Mouse (Mus musculus): ENCODE results near the gene Tmem63b. TPM values are rescaled to one million over a fixed set of nuclear protein-coding genes. Genes with fewer than 3 reads are reported as not detected.
A peak's percentile ranks its signal among the peaks of the same experiment; 100 is the strongest.

Tmem63b gene
- total RNA-seq, 2 experiments from 2014 or later = 176 to 191 TPM

DNA sequence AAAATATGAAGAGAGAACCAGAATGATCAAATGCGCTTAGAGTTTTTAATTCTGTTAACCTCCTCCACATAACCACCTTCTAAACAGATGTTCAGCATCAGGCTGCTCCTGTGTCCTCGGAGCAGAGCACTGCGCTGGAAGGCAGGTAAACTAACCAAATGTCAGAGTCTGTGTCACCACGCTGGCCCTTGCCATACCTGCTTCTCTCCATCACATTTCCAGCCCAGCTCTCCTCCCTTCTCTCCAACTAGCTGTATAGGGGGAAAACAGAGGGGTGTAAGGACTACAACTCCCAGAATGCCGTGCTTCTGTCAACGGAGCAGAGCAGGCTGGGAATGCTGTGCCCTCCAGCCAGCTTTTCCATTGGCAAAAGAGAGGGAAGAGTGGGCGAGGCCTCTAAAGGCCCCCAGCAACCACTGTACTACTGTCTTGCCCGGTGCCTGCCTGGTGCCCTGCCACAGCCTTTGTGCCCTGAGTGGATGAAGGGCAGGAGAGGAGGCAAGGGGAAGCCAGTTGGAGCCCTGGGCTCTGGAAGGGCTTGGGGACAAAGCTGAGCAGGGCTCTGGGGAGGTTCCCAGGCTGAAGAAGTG is 6.2 kb downstream of the Tmem63b start:
- peak; percentile 48 to 52 for DNase-seq (ENCODE audit: extremely low spot score in 1 of 2, low spot score in 1 of 2)

DNA sequence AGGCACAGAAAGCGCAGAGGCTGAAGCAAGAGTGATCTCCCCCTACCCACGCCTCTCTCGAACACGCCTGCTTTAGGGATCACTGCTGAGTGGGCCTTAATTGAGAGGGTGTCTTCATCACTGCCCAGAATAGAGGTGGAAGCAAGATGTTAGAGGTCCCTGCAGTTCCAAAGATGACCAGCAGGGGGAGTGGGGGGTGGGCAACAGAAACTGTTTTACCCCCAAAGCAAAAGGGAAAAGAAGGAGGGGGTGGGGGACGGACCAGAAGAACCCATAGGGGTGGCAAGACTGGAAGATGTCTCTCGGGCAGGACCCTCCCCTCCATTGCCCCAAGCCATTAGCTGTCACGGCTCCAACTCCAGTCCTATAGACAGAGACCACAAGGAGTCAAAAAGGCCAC is 8.6 kb downstream of the Tmem63b start:
- DNase-seq (ENCODE audit: extremely low spot score in 1 of 2, low spot score in 1 of 2) = peak; percentile 51 to 83

DNA sequence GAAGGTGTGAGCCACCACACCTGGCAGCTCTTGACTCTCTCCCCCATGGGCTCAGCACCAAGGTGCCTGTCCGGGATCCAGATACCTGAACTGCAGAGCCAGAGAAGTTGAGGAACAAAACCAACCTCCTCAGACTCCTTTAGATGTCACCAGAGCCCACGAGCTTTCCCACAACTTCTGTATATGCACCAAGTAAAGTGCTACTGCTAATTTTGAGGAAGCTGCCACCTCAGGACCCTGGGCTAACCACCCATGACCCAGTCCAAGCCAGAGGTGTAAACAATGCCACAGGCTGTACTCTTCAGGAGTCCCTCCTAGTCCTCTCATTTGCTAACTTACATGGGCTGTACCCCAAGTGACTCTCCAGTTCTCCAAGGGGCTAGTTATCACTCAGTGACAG is 14.1 kb downstream of the Tmem63b start:
- no peak for DNase-seq (ENCODE audit: extremely low spot score in 1 of 2, low spot score in 1 of 2)

DNA sequence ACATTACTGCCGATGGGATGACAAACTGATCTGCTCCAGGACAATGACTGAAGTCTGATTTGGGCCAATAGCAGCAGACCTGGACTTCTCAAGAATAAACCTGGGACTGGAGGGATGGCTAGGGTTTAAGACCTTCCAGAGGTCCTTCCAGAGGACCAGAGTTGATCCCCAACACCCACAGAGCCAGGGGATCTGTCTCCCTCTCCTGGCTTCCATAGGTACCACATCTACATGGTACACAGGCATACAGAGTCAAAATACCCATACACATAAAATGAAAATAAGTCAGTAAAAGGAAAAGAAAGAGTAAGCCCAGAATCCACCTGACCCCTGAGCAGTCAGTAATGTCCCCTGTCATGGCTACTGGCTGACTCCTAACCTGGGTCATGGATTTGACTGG is 14.9 kb downstream of the Tmem63b start:
- DNase-seq (ENCODE audit: extremely low spot score in 1 of 2, low spot score in 1 of 2) = no peak

DNA sequence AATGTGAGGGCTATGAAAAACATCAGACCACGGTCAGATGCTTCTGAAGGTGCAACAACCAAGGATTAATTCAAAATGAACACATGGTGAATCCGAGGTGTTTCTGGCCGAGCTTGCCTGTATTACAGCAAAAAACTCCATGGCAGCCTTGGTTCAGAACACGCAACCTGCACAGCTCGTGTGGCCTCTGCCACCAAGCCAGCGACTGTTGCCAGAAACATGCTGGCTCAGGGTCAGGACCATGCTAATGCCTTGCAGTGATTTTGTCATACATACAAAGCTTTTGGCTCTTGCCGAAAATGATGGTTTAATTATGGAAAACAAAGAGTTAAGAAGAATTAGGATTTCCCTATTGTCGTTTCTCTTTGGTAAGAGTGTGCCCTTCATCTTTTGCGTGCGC is 18.7 kb downstream of the Tmem63b start:
- DNase-seq (ENCODE audit: extremely low spot score in 1 of 2, low spot score in 1 of 2) = no peak

DNA sequence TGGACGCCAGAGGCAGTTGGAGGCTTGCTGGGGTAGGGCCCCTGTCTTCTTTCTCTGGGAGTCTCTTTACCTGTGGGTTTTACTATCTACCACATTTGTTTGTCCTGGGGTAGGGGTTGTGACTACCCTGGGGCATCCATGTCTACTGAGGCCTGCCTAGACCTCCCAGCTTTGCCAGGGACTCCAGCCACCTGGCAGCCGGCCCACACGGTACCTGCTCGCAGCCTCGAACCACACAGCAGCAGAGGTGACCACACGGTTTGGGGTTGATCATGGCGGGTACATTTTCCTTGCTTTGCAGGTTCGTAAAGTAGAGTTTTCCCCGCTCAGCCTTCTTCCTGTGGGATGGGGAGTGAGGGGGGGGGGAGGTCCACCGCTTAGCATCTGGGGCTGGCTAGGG is 19.2 kb downstream of the Tmem63b start:
- DNase-seq (ENCODE audit: extremely low spot score in 1 of 2, low spot score in 1 of 2) = no peak

DNA sequence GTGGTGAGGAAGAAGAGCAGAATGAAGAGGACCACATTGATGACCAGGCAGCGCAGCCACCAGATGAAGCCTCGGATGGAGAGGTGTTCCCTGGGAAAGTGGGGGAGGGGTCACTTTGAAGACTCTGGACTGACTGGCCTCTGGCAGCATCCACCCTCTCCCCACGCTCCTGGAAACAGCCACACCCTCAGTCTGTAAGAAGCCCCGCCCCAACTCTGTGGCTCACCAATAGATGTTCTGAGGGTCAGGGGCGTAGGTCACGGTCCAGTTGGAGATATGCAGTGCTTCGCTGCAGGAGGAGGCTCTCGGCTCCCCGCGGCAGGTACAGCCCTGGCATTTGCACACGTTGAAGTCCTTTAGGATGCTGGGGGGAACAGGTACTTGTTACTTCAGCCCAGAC is 20.6 kb downstream of the Tmem63b start:
- DNase-seq (ENCODE audit: extremely low spot score in 1 of 2, low spot score in 1 of 2) = no peak

DNA sequence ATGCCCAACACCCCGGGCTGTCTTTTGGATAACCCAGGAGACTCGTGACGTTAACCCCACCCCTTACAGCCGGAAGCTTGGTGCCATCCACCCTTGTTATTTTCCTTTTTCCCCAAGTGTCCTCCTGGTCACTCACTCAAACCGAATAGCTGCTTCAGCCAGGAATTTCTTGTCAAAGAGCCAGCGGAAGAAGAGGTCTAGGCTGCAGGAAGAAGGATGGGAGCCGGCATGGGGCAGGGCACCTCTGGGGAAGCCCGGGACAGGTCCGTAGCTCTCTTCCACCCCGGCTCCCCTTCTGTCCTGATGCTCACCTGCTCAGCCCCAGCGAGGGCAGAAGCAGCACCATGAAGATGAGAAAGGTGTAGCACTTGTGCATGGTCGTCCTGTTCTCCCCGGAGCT is 22.1 kb downstream of the Tmem63b start:
- DNase-seq (ENCODE audit: extremely low spot score in 1 of 2, low spot score in 1 of 2) = no peak

DNA sequence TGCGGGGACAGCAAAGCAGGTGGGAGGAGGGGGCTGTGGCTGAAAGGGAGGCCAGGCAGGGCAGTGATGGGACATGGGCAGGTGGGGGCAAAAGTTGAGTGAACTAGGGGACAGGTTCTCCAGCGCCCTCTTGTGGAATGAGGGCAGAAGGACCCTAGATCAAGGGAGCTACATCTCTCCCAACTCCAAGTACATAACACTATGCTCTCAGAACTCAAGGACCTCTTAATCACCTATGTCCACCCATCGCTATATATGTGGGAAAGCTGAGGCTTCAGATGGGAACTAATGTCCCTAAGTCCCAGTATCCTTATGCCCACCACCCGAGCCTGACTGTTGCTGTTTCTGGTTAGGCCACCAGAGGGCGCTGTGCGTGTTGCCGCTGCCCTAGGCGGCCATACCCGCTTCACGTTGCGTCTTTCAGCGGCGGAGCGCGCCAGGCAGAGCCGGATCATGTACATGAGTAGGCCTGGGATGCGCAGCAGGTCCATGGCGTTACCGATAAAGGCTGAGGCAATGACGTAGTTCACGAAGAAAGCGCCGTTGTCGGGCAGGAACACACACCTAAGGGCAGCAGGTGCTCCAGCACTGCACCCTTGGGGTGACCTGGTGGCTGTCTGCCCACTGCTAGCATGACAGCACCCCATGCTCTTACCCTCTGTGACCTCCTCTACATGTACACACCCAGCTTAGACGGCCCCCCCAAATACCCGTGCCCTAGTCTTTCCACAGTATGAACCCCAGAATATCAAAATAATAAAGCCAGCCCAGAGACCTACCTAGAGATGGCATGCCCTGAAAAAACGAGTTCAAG is 23.4 kb downstream of the Tmem63b start:
- DNase-seq (ENCODE audit: extremely low spot score in 1 of 2, low spot score in 1 of 2) = peak; percentile 91

DNA sequence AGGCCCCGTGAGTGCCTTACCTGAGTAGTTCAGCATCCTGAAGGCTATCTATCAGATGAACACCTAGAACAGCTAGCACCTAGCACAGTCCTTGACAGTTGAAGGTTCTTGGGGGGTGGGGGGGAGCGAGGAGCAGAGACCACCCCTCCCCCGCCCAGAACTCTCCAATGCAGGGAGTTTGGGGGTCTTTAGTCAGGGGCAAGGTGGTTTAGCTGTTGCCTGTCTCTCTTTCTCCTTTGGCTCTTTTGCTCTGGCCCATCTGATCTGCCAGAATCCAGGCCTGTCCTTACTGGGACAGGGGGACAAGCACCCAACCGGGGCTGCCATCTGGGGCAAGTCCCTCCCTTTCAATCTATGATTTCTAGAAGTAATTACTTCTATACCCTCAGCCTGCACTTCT is 27.5 kb downstream of the Tmem63b start, which contains the start of gene Capn11:
Capn11 (minus strand) TSS at position 101 of the 400 bp plus-strand sequence.
- DNase-seq (ENCODE audit: extremely low spot score in 1 of 2, low spot score in 1 of 2) = no peak

DNA sequence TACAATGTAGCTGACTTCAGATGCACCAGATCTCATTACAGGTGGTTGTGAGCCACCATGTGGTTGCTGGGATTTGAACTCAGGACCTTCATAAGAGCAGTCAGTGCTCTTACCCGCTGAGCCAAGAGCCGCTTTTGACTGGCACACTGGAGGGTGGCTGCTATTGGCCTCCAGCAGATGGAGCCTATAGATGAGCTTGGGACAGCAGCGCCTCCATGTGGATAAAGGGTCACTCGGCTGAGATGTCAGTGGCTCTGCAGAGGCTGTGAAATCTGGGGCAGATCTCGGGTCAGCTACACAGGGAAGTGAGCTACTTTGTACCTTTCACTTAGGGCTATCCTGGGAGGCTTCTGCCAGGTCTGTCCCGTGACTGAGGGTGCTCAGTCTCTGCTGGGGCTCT is 30.9 kb downstream of the Tmem63b start:
- DNase-seq (ENCODE audit: extremely low spot score in 1 of 2, low spot score in 1 of 2) = no peak

DNA sequence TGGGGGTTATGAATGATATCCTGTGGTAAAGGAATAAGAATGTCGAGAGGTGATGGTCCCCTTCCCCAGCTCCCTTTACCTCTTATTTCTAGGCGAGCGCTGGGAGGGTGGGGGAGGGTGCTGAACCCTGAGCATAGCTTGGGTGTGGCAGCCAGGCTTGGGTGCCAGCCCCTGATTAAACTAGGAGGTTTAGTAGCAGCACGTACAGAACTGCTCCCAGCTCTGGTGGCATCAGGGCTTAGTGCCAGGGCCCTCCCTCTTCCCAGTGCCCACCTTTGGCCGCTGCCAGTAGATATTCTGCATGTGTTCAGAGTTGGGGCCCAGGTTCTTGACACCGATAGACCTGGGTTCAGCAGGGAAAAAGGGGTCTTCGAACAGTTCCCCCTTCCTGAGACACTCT is 33.5 kb downstream of the Tmem63b start:
- no peak for DNase-seq (ENCODE audit: extremely low spot score in 1 of 2, low spot score in 1 of 2)

DNA sequence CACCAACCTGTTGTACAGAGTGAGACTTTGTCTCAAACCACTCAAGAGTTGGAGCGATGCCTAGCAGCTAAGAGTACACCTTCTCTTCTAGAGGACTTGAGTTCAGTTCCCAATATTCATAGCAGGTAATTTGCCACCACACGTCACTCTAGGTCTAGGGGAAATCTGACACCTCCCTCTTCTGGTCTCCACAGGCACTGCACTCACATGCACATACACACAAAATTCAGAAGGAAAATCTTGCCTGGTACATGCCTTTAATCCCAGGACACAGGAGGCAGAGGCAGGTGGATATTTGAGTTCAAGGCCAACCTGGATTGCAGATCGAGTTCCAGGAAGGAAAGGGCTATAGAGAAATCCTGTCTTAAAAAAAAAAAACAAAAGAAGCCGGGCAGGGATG is 42.5 kb downstream of the Tmem63b start:
- DNase-seq (ENCODE audit: extremely low spot score in 1 of 2, low spot score in 1 of 2) = no peak

DNA sequence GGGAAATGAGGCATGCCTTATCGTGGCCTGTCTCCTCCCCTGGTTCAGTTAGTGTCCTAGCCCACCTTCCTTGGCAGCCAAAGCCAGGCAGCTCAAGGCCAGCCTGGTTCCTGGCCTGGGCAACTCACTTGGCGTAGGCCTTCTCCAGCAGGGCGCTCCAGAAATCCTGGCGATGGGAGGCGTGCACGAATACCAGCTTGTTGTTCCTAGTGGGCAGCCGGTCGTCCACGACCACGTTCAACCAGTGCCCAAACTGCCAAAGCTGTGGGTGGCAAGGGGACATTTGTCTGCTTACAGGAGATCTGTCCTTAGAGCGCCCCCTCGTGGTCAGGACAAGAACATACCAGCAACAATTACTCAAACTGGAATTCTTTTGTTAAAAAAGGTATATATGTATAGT is 44.0 kb downstream of the Tmem63b start:
- peak; percentile 64 to 86 for DNase-seq (ENCODE audit: extremely low spot score in 1 of 2, low spot score in 1 of 2)

DNA sequence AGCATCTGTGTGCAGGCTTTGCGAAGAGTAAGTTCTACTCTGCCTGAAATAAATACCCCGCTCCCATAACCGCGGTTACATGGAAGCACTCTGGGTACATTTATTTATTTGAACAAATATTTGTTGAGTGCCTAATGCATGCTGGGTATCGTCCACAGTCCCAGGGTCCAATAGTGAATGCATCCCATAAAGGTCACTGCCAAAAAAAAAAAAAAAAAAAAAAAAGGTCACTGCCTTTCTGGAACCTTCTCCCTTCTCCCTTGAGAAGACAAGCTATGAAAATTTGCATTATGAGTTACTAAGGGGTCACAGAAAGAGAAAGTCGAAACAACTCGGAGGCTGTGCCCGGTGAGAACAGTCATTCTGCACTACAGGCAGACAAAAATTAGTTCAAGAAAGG is 44.7 kb downstream of the Tmem63b start:
- no peak for DNase-seq (ENCODE audit: extremely low spot score in 1 of 2, low spot score in 1 of 2)

DNA sequence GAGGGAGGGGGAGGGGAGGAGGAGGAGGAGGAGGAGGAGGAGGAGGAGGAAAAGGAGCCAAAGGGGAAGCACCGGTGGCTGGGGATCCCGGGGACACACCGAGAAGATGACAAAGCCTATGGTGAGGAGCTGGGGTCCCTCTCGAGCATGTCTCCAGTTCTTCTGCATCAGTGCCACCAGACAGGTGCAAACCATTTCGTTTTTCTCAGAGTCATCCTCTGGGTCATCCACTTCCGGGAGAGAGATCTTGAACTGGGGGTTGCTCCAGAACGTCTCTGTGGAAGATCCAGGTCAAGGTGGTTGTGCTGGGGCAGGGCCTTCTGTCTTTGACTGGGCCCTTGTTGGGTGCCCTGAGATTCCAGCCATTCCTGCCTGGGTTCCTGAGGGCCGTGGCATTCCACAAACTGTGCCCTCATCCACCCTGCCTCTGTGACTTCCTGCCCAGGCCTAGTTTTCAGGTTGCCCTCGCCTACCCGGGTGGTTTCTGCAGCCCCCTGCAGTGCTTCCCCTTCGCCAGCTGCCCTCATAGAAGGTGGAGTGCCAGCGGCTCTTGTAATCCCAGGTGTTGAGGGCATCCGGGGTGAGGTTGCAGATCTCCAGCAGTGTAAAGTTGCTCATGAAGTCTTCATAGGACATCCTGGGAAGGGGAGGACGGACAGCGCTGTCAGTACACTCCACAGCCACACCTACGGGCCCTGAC is 48.0 kb downstream of the Tmem63b start:
- DNase-seq (ENCODE audit: extremely low spot score in 1 of 2, low spot score in 1 of 2) = no peak

DNA sequence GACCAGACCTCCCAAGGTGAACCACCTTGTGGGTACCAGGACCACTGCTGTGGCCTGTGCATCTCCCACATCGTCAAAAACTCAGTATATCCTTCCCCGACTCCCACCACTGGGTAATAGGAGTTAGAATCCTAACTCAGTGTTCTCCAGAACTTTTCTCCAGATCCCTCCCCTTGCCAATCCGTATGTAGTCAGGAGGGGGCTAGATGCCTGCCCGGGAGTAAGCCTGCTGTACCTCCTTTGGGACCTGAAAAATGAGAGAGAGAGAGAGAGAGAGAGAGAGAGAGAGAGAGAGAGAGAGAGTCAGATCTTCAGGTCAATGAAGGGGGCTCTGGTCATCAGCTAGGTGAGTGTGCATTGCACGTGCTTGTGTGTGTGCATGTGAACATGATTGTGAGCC is 52.7 kb downstream of the Tmem63b start:
- DNase-seq (ENCODE audit: extremely low spot score in 1 of 2, low spot score in 1 of 2) = no peak

DNA sequence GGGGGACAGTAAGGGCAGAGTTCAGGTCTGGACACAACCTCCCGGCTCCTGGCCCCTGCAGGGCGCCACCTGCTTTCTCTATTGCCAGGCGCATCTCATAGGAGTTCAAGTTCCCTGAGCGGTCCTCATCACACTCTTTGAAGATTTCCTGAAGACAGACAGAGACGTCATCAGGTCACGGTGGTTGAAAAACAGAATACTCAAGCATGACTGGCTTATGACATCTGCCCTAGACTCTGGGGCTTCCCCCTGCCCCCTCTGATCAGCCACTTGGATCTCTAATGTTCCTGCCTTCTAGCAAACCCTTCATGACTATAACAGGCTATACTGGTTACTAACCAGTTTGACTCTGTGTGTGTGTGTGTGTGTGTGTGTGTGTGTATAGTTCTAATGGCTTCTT is 54.8 kb downstream of the Tmem63b start:
- DNase-seq (ENCODE audit: extremely low spot score in 1 of 2, low spot score in 1 of 2) = no peak

DNA sequence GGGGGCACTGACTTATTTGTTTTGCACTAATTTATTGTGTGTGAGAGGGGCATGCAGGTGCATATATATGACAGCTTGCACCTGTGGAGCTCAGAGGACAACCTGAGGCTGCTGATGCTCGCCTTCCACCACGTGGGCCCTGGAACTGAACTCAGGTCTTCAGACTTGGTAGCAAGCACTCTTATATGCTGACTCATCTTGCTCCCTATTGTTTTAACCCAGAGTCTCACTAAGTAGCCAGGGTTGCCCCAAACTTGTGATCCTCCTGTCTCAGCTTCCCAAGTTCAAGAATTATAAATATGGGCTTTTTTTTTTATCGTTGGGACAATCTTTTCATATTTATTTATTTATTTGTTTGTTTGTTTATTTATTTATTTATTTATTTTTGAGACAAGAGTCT is 55.7 kb downstream of the Tmem63b start:
- DNase-seq (ENCODE audit: extremely low spot score in 1 of 2, low spot score in 1 of 2) = no peak

DNA sequence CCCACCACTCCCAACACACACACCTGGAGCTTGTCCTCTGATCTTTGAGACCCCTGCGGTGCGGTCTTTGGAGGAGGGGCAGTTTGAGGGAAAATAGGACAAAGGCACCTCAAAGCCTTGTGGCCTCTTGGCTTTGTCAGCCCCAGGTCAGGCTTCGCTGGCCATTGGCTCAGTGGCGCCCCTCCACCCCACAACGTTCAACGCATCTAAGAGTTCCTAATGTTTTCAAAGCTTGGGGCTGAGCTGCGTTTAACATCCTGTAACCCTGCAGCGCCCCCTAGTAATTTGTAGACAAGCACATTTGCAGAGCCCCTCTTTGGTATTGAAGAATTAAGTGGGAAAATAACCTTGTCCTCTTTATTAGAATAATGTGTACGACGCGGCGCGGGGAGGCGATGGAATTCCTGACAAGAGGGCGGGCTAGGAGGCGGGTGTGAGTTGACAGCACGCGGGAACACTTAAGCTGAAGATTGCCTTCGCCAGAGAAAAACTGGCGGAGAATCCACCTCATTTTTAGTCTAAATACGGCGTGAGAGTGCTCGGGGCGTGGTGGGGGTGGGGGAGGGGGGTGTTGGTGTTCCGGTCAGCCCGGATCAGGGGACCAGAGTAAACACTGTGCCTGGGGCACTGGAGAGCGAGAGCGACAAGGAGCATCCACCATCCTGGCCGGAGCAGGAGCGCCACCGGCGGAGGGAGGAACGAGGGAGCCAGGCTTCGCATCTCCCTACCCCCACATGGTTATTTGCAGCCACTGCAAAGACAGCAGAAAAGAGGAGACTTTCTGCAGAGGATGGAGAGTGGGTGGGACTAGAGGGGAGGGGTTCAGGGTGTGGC is 56.6 kb downstream of the Tmem63b start:
- DNase-seq (ENCODE audit: extremely low spot score in 1 of 2, low spot score in 1 of 2) = peak; percentile 50 to 54

Measured in layer of hippocampus, postnatal 25 days (tissue).